Mouse (Mus musculus) limb, embryonic 11.5 days (tissue): ENCODE measurements around the gene Cdc6. TPM values are rescaled to one million over a fixed set of nuclear protein-coding genes. Genes with fewer than 3 reads are reported as not detected.

ENCODE experiments used
- ATAC-seq: fragments of 200-750 bp; cut with Nextera tagmentation; 2 replicates; pipeline ENCODE4 v1.8.0; 2017; ENCODE audit warnings: low read depth; ENCODE audit not compliant: insufficient number of reproducible peaks, low FRiP score, low TSS enrichment
- DNase-seq: peaks from one replicate; pipeline ENCODE4 v3.0.0-alpha.2; 2015; ENCODE audit warnings: low spot score
- H3K27ac ChIP-seq: fragments of 300-500 bp; sonication (generic); replicated peaks from 2 replicates; pipeline ENCODE4 v1.5.1; 2014; ENCODE audit warnings: low read depth, mild to moderate bottlenecking, low read length
- H3K27me3 ChIP-seq: fragments of 300-500 bp; sonication (generic); 2 replicates; pipeline ENCODE4 v1.6.1; 2014; ENCODE audit warnings: mild to moderate bottlenecking, low read length, mixed read lengths; ENCODE audit not compliant: control insufficient read depth, insufficient read depth
- H3K36me3 ChIP-seq: fragments of 300-500 bp; sonication (generic); 2 replicates; pipeline ENCODE4 v1.6.1; 2014; ENCODE audit warnings: mild to moderate bottlenecking, low read length, moderate library complexity, mixed read lengths; ENCODE audit not compliant: control insufficient read depth, insufficient read depth
- H3K4me1 ChIP-seq: fragments of 300-500 bp; sonication (generic); 2 replicates; pipeline ENCODE4 v1.6.1; 2014; ENCODE audit warnings: low read length, mixed read lengths; ENCODE audit not compliant: control insufficient read depth, insufficient read depth
- H3K4me2 ChIP-seq: fragments of 300-500 bp; sonication (generic); 2 replicates; pipeline ENCODE4 v1.6.1; 2014; ENCODE audit warnings: low read depth, mild to moderate bottlenecking, moderate library complexity; ENCODE audit not compliant: severe bottlenecking
- H3K4me3 ChIP-seq: fragments of 300-500 bp; sonication (generic); 2 replicates; pipeline ENCODE4 v1.5.1; 2014; ENCODE audit warnings: low read depth, low read length
- H3K9ac ChIP-seq: fragments of 300-500 bp; sonication (generic); 2 replicates; pipeline ENCODE4 v1.6.1; 2014; ENCODE audit warnings: mild to moderate bottlenecking, low read length
- H3K9me3 ChIP-seq: fragments of 300-500 bp; sonication (generic); 2 replicates; pipeline ENCODE4 v1.6.1; 2016; ENCODE audit warnings: low read length; ENCODE audit not compliant: control insufficient read depth
- WGBS: fragments of 180-500 bp; shearing (Covaris S2); extraction: QIAGEN DNeasy Blood & Tissue Kit; methylation state at CpG from one replicate; pipeline ENCODE4 v1.1.7; 2014; 5-methylcytosine and 5-hydroxymethylcytosine counted together
- polyA plus RNA-seq: library from polyadenylated mRNA; unstranded; fragments of >200 nt; fragmentation: Nextera tagmentation; extraction: Ambion mirVana; gene quantifications from 2 replicates; pipeline ENCODE4 v1.2.1, GENCODE M21; 2014

Gene Cdc6
- polyA plus RNA-seq, 1 experiment from 2014 or later, result 58.7 TPM

GRCm38 (mm10) chr11:98966499-98967141, 59.0 kb downstream of the Cdc6 start:
- H3K27me3 ChIP-seq, result no peaks in the 10 kb centered on the region
- 0 out of 2 replicates have a peak overlapping the region, but pooled peaks have one; percentile 16 for H3K27ac ChIP-seq
- DNase-seq (no peak), ATAC-seq (no peak)
- no peaks in the 10 kb centered on the region for H3K9me3 ChIP-seq
- H3K4me3 ChIP-seq, result no peak overlapping the region
- 46% methylated on average over 9 of the region's 9 CpGs for WGBS
- H3K36me3 ChIP-seq, result peaks cover 13% of the 10 kb centered on the region; the same call in 1 of the 2 replicates
- 0 out of 2 replicates have a peak overlapping the region, but pooled peaks have one; percentile 22 for H3K9ac ChIP-seq
- H3K4me2 ChIP-seq, result 0 out of 2 replicates have a peak overlapping the region, but pooled peaks have one; percentile 89
- H3K4me1 ChIP-seq, result peaks cover 80% of the 10 kb centered on the region

GRCm38 (mm10) chr11:98968079-98968478, 60.5 kb downstream of the Cdc6 start:
- no peak for DNase-seq
- no peak overlapping the region; the same call in 1 of the 2 replicates for H3K9ac ChIP-seq

GRCm38 (mm10) chr11:98968716-98969495, 61.3 kb downstream of the Cdc6 start:
- no peak overlapping the region for H3K4me3 ChIP-seq
- H3K27ac ChIP-seq, result no peak overlapping the region
- H3K27me3 ChIP-seq, result no peaks in the 10 kb centered on the region
- H3K36me3 ChIP-seq, result peaks cover 22% of the 10 kb centered on the region; the same call in 1 of the 2 replicates
- no peak overlapping the region; the same call in 1 of the 2 replicates for H3K4me2 ChIP-seq
- no peaks in the 10 kb centered on the region for H3K9me3 ChIP-seq
- 4% methylated on average over 20 of the region's 20 CpGs for WGBS
- DNase-seq (peak; percentile 61), ATAC-seq (no peak)
- H3K9ac ChIP-seq, result no peak overlapping the region
- peaks cover 57% of the 10 kb centered on the region for H3K4me1 ChIP-seq

More at GRCm38 (mm10) chr11:98968079-98968478, 60.5 kb downstream of the Cdc6 start:
- Histone ChIP-seq H3K4me2 (no peak overlapping the region; the same call in 1 of the 2 replicates), H3K9me3 (no peaks in the 10 kb centered on the region), H3K36me3 (peaks cover 17% of the 10 kb centered on the region; the same call in 1 of the 2 replicates), H3K4me1 (peaks cover 65% of the 10 kb centered on the region), H3K27me3 (no peaks in the 10 kb centered on the region), H3K4me3 (no peak overlapping the region), H3K27ac (no peak overlapping the region)
- WGBS, result 64% methylated on average over 16 of the region's 16 CpGs
- no peak for ATAC-seq

GRCm38 (mm10) chr11:98969496-98969927, 61.9 kb downstream of the Cdc6 start:
- Histone ChIP-seq H3K4me3 (no peak overlapping the region), H3K9me3 (no peaks in the 10 kb centered on the region), H3K27me3 (no peaks in the 10 kb centered on the region), H3K36me3 (peaks cover 22% of the 10 kb centered on the region; the same call in 1 of the 2 replicates), H3K9ac (no peak overlapping the region), H3K4me2 (no peak overlapping the region; the same call in 1 of the 2 replicates), H3K27ac (peak overlapping the region; percentile 16; the same call in 1 of the 2 replicates), H3K4me1 (peaks cover 51% of the 10 kb centered on the region)
- DNase-seq (no peak), ATAC-seq (no peak)
- WGBS, result 13% methylated on average over 17 of the region's 17 CpGs

GRCm38 (mm10) chr11:98970191-98970925, 62.8 kb downstream of the Cdc6 start:
- Histone ChIP-seq H3K4me3 (no peak overlapping the region), H3K9me3 (no peaks in the 10 kb centered on the region), H3K27me3 (no peaks in the 10 kb centered on the region), H3K4me1 (peaks cover 42% of the 10 kb centered on the region), H3K9ac (no peak overlapping the region), H3K36me3 (peaks cover 22% of the 10 kb centered on the region; the same call in 1 of the 2 replicates), H3K27ac (no peak overlapping the region), H3K4me2 (no peak overlapping the region)
- DNase-seq (no peak), ATAC-seq (no peak)
- 70% methylated on average over 29 of the region's 29 CpGs for WGBS

GRCm38 (mm10) chr11:98971316-98972031, 63.9 kb downstream of the Cdc6 start:
- H3K9ac ChIP-seq, result no peak overlapping the region
- no peak overlapping the region for H3K4me2 ChIP-seq
- ATAC-seq (no peak), DNase-seq (no peak)
- WGBS, result 84% methylated on average over 23 of the region's 23 CpGs
- peaks cover 22% of the 10 kb centered on the region; the same call in 1 of the 2 replicates for H3K36me3 ChIP-seq
- H3K4me3 ChIP-seq, result no peak overlapping the region
- no peaks in the 10 kb centered on the region for H3K9me3 ChIP-seq
- peaks cover 32% of the 10 kb centered on the region for H3K4me1 ChIP-seq
- H3K27me3 ChIP-seq, result no peaks in the 10 kb centered on the region
- no peak overlapping the region for H3K27ac ChIP-seq

GRCm38 (mm10) chr11:98972215-98972614, 64.6 kb downstream of the Cdc6 start:
- Histone ChIP-seq H3K4me2 (no peak overlapping the region), H3K27me3 (no peaks in the 10 kb centered on the region), H3K27ac (no peak overlapping the region), H3K36me3 (peaks cover 20% of the 10 kb centered on the region; the same call in 1 of the 2 replicates), H3K4me1 (peaks cover 28% of the 10 kb centered on the region), H3K9ac (no peak overlapping the region), H3K4me3 (no peak overlapping the region), H3K9me3 (no peaks in the 10 kb centered on the region)
- DNase-seq, result peak; percentile 92
- WGBS, result 53% methylated on average over 9 of the region's 9 CpGs
- peak; percentile 28; the same call in 1 of the 2 replicates for ATAC-seq
